Mouse (Mus musculus): ENCODE data around the gene Pced1a. TPM values are rescaled to one million over a fixed set of nuclear protein-coding genes. Genes with fewer than 3 reads are reported as not detected.

Pced1a gene
- polyA plus RNA-seq, 1 experiment from 2014 or later = 11.7 TPM

DNA sequence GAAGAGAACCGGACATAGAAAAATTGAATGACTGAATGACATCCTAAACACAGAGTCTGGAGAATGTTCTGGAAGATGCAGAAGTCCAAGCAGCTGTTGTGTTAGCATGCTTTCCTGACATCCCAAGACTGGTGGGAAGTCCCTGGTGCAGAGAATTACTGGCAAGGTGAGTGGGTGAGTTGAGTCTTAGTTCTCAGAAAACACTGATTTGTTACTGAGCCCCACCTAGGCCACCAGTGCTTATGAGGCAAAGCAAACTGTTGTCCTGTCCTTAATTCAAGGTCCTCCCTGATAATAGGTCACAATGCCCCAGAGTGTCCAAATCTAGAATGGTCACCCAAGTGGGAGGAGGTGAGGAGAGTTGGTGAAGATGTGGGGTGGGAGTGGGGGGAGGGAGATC is 19.6 kb downstream of the Pced1a start, which contains the start of the genes Gm28372 and 1700020A23Rik:
Gene Gm28372, plus strand, starts transcription at position 301 of the 400 bp plus-strand sequence.
Gene 1700020A23Rik, plus strand, starts transcription at position 321 of the 400 bp plus-strand sequence.
- Histone ChIP-seq H3K4me3 (no peak within 1 kb of the TSS), H3K36me3 (no peaks in the 10 kb centered on the region), H3K4me2 (no peak within 1 kb of the TSS), H3K9me3 (no peaks in the 10 kb centered on the region), H3K27me3 (no peaks in the 10 kb centered on the region), H3K27ac (replicated peaks) (no peak within 1 kb of the TSS), H3K9ac (no peak within 1 kb of the TSS), H3K4me1 (replicated peaks) (no peaks in the 10 kb centered on the region; the same call in 1 of the 2 replicates)
- no peak for ATAC-seq (ENCODE audit: low read depth)
- 97% methylated on average over 1 of the region's 1 CpGs for WGBS

DNA sequence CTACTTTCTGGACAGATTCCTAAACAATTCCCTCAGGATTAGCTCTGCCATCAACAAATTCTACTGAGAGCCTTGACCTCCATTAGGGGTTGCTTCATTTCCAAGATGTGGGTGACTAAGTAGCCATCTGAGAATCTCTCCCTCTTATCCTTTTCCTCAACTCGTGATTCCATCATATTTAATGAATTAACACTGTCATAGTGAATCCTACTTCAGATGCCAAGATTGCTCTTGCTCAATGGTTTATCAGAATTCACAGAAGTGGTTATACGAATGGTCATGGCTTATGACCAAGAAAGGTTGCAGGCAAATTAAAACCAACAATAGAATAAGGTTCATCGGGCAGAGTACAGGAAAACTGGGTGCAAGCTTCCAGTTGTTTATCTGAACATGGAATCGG is 22.6 kb downstream of the Pced1a start:
- peaks cover 14% of the 10 kb centered on the region for H3K4me1 ChIP-seq (replicated peaks)
- 85% methylated on average over 4 of the region's 4 CpGs for WGBS

DNA sequence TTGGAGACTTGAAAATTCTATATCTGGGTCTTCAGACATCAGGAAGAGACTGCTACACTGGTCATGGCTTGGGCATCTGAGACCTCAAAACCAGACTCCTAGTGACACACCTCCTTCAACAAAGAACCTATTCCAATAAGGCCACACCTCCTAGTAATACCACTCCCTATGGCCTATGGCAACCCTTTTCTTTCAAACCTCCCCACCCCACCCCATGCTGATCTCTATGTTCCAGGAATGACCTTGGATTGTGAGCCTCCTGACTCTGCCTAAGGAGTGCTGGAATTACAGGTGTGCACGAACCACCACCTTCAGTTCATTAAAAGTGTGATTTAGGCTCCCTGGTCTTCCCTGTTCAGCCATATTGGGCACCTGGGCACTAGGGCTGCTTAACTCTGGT is 24.5 kb downstream of the Pced1a start:
- no peak for ATAC-seq (ENCODE audit: low read depth)
- WGBS = 88% methylated on average over 1 of the region's 1 CpGs
- Histone ChIP-seq H3K9me3 (no peaks in the 10 kb centered on the region), H3K27ac (replicated peaks) (no peak overlapping the region), H3K36me3 (0 out of 2 replicates have a peak, but pooled peaks cover 6% of the 10 kb centered on the region), H3K27me3 (peaks cover 22% of the 10 kb centered on the region), H3K9ac (no peak overlapping the region), H3K4me2 (no peak overlapping the region), H3K4me1 (replicated peaks) (peaks cover 19% of the 10 kb centered on the region), H3K4me3 (no peak overlapping the region)

More for the DNA sequence above, 22.6 kb downstream of the Pced1a start:
- no peak for ATAC-seq (ENCODE audit: low read depth)
- no peak overlapping the region for H3K9ac ChIP-seq
- no peak overlapping the region for H3K27ac ChIP-seq (replicated peaks)
- no peak overlapping the region for H3K4me2 ChIP-seq
- no peaks in the 10 kb centered on the region for H3K9me3 ChIP-seq
- H3K36me3 ChIP-seq = no peaks in the 10 kb centered on the region
- H3K27me3 ChIP-seq = peaks cover 16% of the 10 kb centered on the region
- H3K4me3 ChIP-seq = no peak overlapping the region

DNA sequence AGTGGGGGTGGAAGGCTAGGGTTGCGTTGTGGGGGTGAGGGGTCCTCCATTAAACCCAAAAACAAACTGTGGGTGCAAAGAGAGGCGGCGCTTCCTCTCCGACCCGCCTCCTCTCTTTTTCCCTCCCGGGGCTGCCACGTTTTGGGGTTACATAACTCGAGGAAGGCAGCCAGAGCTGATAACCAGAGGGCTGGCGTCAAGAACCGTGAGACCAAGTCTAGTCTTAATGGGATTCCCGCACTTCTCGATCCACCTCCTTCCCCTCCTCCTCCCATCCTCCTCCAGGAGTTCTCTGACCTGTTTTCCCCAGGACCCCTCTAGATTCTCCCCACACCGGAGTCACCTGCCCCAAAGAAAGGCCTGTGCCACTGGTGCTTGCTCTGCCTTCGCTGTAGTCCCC is 26.4 kb downstream of the Pced1a start:
- 0 out of 2 replicates have a peak overlapping the region, but pooled peaks have one; percentile 81 for H3K9ac ChIP-seq
- no peak for ATAC-seq (ENCODE audit: low read depth)
- 14% methylated on average over 14 of the region's 14 CpGs for WGBS

DNA sequence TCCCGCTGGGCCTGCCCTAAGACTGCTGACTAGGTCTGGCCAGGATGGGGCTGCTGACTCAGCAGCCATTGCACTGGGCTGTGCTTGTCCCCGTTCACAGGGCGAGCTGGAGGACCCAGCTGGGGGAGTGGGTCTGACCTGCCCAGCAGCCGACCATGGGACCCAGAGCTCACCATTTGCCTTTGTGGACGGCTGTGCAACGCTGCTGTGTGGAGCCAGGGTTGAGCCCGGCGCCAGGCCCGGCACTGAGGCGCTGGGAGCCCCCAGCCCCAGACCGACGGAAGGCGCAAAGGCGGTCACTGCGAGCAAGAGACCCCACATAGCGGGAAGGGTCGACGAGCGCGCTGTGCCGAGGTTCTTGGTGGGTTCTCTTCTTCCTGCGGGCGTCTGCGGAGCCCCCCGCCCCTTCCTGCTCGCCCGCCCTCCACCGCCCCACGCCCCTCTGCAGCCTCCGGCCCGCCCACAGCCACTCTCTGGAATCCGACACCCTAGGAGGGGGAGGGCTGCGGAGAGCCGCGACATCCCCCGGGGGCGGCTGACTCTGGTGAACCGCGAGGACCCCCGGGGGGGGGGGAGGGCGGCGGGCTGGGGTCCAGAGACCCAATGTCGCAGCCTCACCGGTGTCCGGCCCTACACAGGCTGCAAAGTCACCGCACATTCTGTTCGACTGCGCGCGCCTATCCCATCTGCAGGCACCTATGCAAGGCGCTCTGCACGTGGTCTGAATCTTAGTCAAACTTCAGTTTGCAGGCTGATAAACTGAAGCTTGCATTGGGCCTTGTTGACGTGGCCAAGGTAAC is 27.1 kb downstream of the Pced1a start, which contains the start of gene Cpxm1:
Gene Cpxm1, minus strand, starts transcription at position 389 of the 800 bp plus-strand sequence.
- H3K27ac ChIP-seq (replicated peaks) = peak within 1 kb of the TSS; percentile 38; the same call in 1 of the 2 replicates
- peaks cover 19% of the 10 kb centered on the region for H3K4me1 ChIP-seq (replicated peaks)
- ATAC-seq (ENCODE audit: low read depth) = peak; percentile 89
- under 1% methylated on average over 42 of the region's 53 CpGs for WGBS
- H3K4me2 ChIP-seq = peak within 1 kb of the TSS; percentile 74
- H3K9ac ChIP-seq = peak within 1 kb of the TSS; percentile 81
- H3K27me3 ChIP-seq = peaks cover 22% of the 10 kb centered on the region
- peak within 1 kb of the TSS; percentile 58 for H3K4me3 ChIP-seq
- H3K36me3 ChIP-seq = peaks cover 12% of the 10 kb centered on the region; the same call in 1 of the 2 replicates
- H3K9me3 ChIP-seq = no peaks in the 10 kb centered on the region

More for the DNA sequence above, 26.4 kb downstream of the Pced1a start:
- no peak overlapping the region for H3K27ac ChIP-seq (replicated peaks)
- H3K4me2 ChIP-seq = peak overlapping the region; percentile 74
- H3K36me3 ChIP-seq = peaks cover 8% of the 10 kb centered on the region; the same call in 1 of the 2 replicates
- peak overlapping the region; percentile 58 for H3K4me3 ChIP-seq
- H3K27me3 ChIP-seq = peaks cover 22% of the 10 kb centered on the region
- H3K9me3 ChIP-seq = no peaks in the 10 kb centered on the region
- H3K4me1 ChIP-seq (replicated peaks) = peaks cover 19% of the 10 kb centered on the region

DNA sequence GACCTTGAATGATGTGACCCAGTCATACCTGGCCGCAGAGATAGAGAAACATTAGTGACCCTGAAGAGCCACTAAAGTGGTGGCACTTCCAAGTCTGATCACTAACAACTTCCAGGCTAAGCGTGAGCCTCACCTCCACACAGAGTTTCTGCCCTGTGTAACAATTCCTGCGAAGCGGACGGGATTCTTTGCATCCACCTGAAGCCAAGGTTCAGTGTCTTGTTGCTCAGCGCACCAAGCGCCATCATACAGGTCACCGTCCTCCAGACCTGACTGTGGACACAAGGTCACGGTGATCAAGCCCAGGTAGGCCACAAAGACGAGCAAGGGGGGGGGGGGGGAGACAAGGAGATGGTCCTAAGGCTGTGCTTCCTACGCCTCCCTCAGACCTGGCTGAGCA is 28.8 kb downstream of the Pced1a start:
- ATAC-seq (ENCODE audit: low read depth) = no peak
- H3K27me3 ChIP-seq = peaks cover 22% of the 10 kb centered on the region
- no peak overlapping the region for H3K27ac ChIP-seq (replicated peaks)
- H3K9ac ChIP-seq = no peak overlapping the region
- no peaks in the 10 kb centered on the region for H3K9me3 ChIP-seq
- H3K36me3 ChIP-seq = peaks cover 12% of the 10 kb centered on the region; the same call in 1 of the 2 replicates
- peaks cover 19% of the 10 kb centered on the region for H3K4me1 ChIP-seq (replicated peaks)
- H3K4me2 ChIP-seq = no peak overlapping the region
- no peak overlapping the region for H3K4me3 ChIP-seq
- 95% methylated on average over 11 of the region's 11 CpGs for WGBS

DNA sequence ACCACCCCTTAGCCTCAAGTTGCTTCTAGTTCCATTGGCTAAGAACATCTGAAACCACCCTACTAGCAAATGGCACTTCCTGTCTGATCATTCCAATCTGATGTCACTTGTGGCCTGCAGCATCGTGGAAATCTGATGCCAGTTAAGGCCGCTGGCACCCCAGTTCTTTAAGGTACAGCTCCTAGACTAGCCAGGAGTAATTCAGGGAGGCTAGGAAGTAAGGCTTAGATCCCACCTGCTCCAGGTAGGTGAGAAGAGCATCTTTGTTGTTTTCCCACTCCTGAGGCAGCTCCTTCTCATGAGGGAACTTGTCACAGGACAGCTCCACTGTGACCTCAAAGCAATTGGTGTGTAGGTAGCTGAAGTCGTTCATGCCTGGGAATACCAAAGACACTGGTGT is 31.7 kb downstream of the Pced1a start:
- H3K4me3 ChIP-seq = no peak overlapping the region
- no peak overlapping the region for H3K4me2 ChIP-seq
- H3K36me3 ChIP-seq = peaks cover 12% of the 10 kb centered on the region; the same call in 1 of the 2 replicates
- H3K27me3 ChIP-seq = peaks cover 7% of the 10 kb centered on the region
- ATAC-seq (ENCODE audit: low read depth) = no peak
- H3K9ac ChIP-seq = no peak overlapping the region
- no peak overlapping the region for H3K27ac ChIP-seq (replicated peaks)
- H3K9me3 ChIP-seq = no peaks in the 10 kb centered on the region
- H3K4me1 ChIP-seq (replicated peaks) = peaks cover 15% of the 10 kb centered on the region
- 85% methylated on average over 3 of the region's 3 CpGs for WGBS

DNA sequence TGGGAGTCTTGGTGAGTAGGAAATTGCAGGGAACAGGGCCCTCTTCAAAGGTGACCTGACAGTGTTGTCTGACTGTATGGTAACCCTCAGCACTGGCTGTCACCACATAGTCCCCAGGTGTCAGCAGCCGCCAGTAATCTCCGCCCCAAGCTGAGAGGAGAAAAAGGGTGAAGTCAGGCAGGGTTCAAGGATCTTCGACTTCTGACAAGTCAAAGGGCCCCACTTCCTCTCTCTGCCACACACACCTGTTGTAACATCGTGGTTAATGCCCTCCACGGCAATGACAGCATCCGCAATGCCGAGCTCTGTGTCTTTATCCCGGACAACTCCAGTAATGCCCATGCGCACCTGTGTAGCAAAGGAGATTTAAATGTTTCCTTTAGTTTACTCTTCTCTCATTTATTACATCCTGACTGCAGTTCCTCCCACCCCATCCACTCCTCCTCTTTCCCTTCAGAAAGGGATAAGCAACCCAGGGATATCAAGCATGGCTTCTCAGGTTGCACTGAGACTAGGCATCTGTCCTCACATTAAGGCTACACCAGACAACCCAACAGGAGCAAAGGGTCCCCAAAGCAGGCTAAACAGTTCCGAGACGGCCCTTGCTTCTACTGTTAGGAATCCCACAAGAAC is 33.4 kb downstream of the Pced1a start:
- WGBS = 85% methylated on average over 11 of the region's 11 CpGs
- peaks cover 2% of the 10 kb centered on the region; the same call in 1 of the 2 replicates for H3K27me3 ChIP-seq
- H3K27ac ChIP-seq (replicated peaks) = no peak overlapping the region
- peaks cover 12% of the 10 kb centered on the region; the same call in 1 of the 2 replicates for H3K36me3 ChIP-seq
- no peak overlapping the region for H3K9ac ChIP-seq
- H3K9me3 ChIP-seq = no peaks in the 10 kb centered on the region
- H3K4me1 ChIP-seq (replicated peaks) = no peaks in the 10 kb centered on the region
- ATAC-seq (ENCODE audit: low read depth) = no peak
- H3K4me3 ChIP-seq = no peak overlapping the region
- H3K4me2 ChIP-seq = no peak overlapping the region

DNA sequence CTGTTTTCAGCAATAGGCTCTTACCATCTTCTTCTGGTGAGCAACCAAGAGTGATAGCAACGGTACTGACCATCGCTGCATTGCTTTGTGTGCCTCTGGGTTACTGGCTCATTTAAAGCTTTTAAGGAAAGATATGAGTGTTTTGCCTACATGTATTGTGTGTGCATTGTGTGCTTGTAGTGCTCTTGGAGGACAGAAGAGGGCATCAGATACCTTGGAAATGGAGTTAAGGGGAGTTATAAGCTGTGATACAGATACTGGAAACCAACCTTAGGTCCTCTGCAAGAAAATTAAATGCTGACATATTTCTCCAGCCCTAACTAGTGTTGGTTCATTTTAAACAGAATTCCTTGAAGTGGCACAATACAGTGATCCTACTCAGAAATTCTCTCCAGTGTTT is 35.7 kb downstream of the Pced1a start:
- no peak overlapping the region for H3K4me2 ChIP-seq
- no peak overlapping the region for H3K9ac ChIP-seq
- no peaks in the 10 kb centered on the region for H3K4me1 ChIP-seq (replicated peaks)
- peaks cover 7% of the 10 kb centered on the region; the same call in 1 of the 2 replicates for H3K27me3 ChIP-seq
- ATAC-seq (ENCODE audit: low read depth) = no peak
- no peak overlapping the region for H3K27ac ChIP-seq (replicated peaks)
- 0 out of 2 replicates have a peak, but pooled peaks cover 4% of the 10 kb centered on the region for H3K36me3 ChIP-seq
- H3K9me3 ChIP-seq = no peaks in the 10 kb centered on the region
- WGBS = 75% methylated on average over 2 of the region's 2 CpGs
- no peak overlapping the region for H3K4me3 ChIP-seq

DNA sequence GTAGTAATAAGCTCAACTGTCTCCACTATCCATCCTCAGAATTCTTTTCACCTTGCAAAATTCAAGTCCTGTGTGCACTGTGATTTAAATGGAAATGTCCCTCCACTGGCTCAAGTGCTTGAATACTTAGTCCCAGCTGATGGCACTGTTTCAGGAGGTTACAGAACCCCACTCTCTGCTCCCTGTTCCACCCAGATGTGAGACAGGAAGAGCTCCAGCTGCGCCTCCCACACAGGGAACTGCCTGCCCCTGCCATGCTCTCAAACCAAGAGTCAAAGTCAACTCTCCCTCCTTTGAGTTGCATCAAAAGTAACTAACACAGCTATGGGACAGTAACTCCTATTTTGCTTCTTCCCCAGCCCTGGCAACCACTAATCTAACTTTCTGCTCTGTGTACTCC is 38.3 kb downstream of the Pced1a start:
- no peak overlapping the region for H3K4me2 ChIP-seq
- ATAC-seq (ENCODE audit: low read depth) = no peak
- WGBS = 78% methylated on average over 1 of the region's 1 CpGs
- H3K9me3 ChIP-seq = no peaks in the 10 kb centered on the region
- H3K4me3 ChIP-seq = no peak overlapping the region
- no peaks in the 10 kb centered on the region for H3K36me3 ChIP-seq
- H3K27ac ChIP-seq (replicated peaks) = no peak overlapping the region
- H3K27me3 ChIP-seq = peaks cover 17% of the 10 kb centered on the region; the same call in 1 of the 2 replicates
- H3K9ac ChIP-seq = no peak overlapping the region
- no peaks in the 10 kb centered on the region for H3K4me1 ChIP-seq (replicated peaks)

DNA sequence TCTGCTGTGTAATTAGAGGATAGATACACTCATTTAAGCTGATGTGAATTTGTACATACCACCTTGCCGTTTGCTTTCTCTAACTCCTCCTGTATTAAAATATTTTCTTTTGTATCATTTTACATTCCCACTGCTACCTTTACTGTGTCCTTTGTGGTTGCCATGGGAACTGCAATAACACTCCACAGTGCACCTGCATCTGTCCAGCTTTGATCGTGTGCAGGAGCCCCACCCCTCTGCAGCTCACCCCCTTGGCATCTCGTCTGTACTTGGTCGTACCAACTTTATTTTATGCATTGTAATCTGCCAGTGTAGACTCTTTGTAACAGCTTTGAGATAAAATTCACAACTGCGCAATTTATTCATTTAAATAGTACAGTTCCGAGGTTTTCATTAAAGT is 40.6 kb downstream of the Pced1a start:
- Histone ChIP-seq H3K27me3 (peaks cover 17% of the 10 kb centered on the region; the same call in 1 of the 2 replicates), H3K4me1 (replicated peaks) (no peaks in the 10 kb centered on the region), H3K27ac (replicated peaks) (no peak overlapping the region), H3K9ac (no peak overlapping the region), H3K4me3 (no peak overlapping the region), H3K36me3 (no peaks in the 10 kb centered on the region), H3K4me2 (no peak overlapping the region), H3K9me3 (no peaks in the 10 kb centered on the region)
- WGBS = 76% methylated on average over 6 of the region's 6 CpGs
- ATAC-seq (ENCODE audit: low read depth) = no peak

DNA sequence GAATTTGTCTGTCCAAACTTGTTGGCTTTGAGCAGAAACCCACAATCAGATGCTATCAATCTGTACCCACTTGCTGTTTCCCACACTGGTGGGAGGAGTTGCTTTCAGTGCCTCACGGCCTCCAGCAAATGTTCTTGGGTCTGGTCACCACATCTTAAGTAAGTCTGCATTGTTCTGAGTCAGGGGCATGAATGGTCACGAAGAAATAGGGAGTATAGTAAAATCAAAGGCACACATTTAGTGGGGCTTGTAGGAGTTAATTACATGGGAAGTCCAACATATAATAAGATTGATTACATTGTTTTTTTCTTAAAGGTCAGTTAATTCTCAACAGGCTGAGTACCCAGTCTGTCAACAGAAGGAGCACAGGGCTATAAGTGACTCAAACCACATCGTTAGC is 41.3 kb downstream of the Pced1a start:
- Histone ChIP-seq H3K9ac (no peak overlapping the region), H3K4me1 (replicated peaks) (no peaks in the 10 kb centered on the region), H3K4me3 (no peak overlapping the region), H3K4me2 (no peak overlapping the region), H3K27ac (replicated peaks) (no peak overlapping the region), H3K36me3 (no peaks in the 10 kb centered on the region), H3K9me3 (no peaks in the 10 kb centered on the region), H3K27me3 (peaks cover 17% of the 10 kb centered on the region; the same call in 1 of the 2 replicates)
- no peak for ATAC-seq (ENCODE audit: low read depth)
- WGBS = 40% methylated on average over 3 of the region's 3 CpGs

Data from neural tube, embryonic 13.5 days (tissue).